Mouse (Mus musculus): ENCODE measurements around the gene Zbtb45. TPM values are rescaled to one million over a fixed set of nuclear protein-coding genes. Genes with fewer than 3 reads are reported as not detected.

Gene Zbtb45
- total RNA-seq, 4 experiments from 2014 or later, result 27.0 to 29.6 (median 29.3) TPM

GRCm38 (mm10) chr7:12998851-12999250 is 11.0 kb downstream of the Zbtb45 start, which contains the start of gene Trim28:
TSS of gene Trim28 (plus strand) at chr7:12999114.
- no peak for DNase-seq (ENCODE audit: low spot score in 2 of 2)

GRCm38 (mm10) chr7:12998053-12998452 is 11.8 kb downstream of the Zbtb45 start, which contains the start of gene Slc27a5:
TSS of gene Slc27a5 (minus strand) at chr7:12998192.
- DNase-seq (ENCODE audit: low spot score in 2 of 2), result no peak

GRCm38 (mm10) chr7:12997230-12997629 is 12.6 kb downstream of the Zbtb45 start:
- no peak for DNase-seq (ENCODE audit: low spot score in 2 of 2)

DNA sequence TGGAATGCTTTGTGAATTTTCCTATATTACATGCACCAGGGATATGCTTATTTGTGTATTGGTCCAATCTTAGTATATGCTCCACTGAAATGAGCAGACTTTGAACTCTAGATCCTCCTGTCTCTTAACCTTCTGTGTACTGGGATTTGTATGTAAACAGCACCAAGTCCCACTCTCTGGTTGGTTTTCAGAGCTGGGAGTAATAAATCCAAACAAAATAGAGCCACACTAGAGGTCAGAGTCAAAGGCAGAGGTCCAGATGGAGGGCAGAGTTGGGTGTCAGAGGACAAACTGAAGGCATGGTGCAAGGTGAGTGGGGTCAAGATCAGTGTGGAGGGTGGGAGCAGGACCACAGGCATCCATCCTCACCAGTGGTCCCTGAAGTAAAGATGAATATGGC is 14.0 kb downstream of the Zbtb45 start:
- DNase-seq (ENCODE audit: low spot score in 2 of 2), result no peak

GRCm38 (mm10) chr7:12993148-12993547 is 16.7 kb downstream of the Zbtb45 start:
- DNase-seq (ENCODE audit: low spot score in 2 of 2), result no peak

- DNase-seq (ENCODE audit: low spot score in 2 of 2), result no peak
Measured at GRCm38 (mm10) chr7:12992222-12992621, 17.6 kb downstream of the Zbtb45 start.

- DNase-seq (ENCODE audit: low spot score in 2 of 2), result no peak
Measured at GRCm38 (mm10) chr7:12987409-12988189, 22.2 kb downstream of the Zbtb45 start.

DNA sequence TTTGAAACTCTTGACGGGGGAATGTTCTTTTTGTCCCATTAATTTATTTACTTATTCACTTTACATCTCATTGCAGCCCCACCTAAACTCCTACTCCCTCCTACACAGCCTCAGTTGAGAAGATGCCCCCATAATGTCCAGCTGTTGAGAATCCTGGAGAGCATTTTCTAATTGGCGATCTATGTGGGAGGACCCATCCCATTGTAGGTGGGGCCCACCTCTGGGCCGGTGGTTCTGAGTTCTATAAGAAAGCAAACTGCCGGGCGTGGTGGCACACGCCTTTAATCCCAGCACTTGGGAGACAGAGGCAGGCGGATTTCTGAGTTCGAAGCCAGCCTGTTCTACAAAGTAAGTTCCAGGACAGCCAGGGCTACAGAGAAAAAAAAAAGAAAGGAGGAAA is 22.9 kb downstream of the Zbtb45 start:
- no peak for DNase-seq (ENCODE audit: low spot score in 2 of 2)

DNA sequence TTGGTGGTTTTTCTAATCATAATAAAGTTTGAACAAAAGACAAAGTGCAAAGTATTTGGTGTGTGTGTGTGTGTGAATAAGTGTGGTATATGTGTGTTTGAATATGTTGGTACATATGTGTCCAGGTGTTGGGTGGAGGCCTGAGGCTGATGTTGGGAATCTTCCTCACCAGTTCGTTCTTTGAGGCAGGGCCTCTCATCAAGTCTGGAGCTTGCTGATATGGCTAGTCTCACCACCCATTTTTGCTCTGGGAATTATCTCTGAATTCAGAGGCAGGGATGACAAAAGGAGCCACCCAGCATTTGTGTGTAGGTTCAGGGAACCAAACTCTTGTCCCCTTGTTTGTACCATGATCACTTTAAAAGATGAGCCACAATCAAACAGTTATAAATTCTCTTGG is 24.1 kb downstream of the Zbtb45 start:
- DNase-seq (ENCODE audit: low spot score in 2 of 2), result no peak

GRCm38 (mm10) chr7:12980291-12980690 is 29.5 kb downstream of the Zbtb45 start:
- no peak for DNase-seq (ENCODE audit: low spot score in 2 of 2)

GRCm38 (mm10) chr7:12979776-12980175 is 30.1 kb downstream of the Zbtb45 start:
- DNase-seq (ENCODE audit: low spot score in 2 of 2), result no peak

DNA sequence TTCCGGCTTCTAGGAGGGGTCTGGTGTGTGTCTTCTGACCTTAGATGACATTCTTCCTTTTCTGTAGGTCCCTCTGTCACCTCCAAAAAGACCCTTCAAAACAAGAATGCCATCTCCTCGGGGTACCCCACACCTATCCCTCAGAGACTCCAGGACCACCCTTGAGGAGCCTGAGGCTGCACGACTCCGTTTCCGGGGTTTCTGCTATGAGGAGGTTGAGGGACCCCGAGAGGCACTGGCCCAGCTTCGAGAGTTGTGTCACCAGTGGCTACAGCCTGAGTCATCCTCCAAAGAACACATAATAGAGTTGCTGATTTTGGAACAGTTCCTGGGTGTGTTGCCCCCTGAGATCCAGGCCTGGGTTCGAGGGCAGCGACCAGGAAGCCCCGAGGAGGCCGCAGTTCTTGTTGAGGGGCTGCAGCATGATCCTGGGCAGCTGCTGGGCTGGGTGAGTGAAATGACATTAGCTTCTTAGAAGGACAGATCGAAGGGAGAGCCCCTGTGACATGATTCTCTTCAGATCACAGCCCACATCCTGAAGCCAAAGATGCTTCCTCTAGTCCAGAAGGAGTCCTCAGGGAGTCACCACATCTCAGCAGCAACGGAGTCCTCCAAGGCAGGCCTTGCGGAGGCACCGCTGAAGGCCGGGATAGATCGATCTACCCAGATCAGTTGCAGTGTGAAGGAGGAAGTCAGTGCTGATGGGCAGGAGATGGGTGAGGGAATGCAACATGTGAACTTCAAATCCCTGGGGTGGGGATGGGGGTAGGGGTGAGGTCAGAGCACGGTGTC is 30.7 kb downstream of the Zbtb45 start:
- no peak for DNase-seq (ENCODE audit: low spot score in 2 of 2)

DNA sequence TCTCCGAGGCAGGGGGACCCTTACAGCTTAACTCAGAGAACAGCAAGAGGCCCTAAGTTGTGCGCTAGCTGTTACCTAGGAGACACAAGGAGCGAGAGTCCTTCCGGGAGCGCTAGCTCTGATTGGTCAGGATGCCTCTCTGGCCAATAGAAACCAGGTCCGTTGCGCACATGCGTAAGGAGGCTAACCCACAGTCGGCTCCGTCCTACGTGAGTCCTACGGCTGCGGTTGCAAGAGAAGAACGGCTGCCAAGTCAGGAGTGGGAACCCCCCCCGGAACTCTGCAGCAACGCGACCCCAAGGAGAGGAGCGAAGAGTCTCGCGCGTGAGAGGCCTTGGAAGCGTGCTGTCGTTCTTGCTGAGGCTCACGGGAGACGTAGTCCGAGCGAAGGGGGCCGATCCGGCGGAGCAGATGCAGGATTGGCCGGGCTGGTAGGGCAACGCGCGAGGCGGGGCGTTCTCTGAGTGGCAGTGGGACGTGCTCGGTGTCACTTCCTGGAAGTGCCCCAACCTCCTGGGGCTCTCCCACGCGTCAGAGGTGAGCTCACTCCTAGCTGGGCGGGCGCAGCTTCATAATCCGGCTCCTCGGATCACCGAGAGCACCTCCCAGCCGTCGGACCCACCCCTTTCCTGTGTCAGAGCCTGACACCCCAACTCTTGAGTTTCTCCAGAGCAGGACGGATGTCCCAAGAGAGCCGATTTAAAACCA is 32.0 kb downstream of the Zbtb45 start, which contains the start of gene Zfp446:
TSS of gene Zfp446 (plus strand) at position 167 of the 708 bp plus-strand sequence.
- peak; percentile 99 for DNase-seq (ENCODE audit: low spot score in 2 of 2)

DNA sequence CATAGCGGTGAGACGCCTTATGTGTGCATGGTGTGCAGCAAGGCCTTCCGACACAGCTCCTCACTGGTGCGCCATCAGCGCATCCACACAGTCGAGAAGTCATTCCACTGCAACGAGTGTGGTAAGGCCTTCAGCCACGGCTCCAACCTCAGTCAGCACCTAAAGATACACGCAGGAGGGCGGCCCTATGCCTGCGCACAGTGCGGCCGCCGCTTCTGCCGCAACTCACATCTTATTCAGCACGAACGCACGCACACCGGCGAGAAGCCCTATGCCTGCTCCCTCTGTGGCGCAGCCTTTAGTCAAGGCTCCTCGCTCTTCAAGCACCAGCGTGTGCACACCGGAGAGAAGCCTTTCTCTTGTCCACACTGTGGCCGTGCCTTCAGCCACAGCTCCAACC is 38.9 kb downstream of the Zbtb45 start:
- DNase-seq (ENCODE audit: low spot score in 2 of 2), result no peak

- peak in 1 of 2 experiments; percentile 27 for DNase-seq (ENCODE audit: low spot score in 2 of 2)
Measured at GRCm38 (mm10) chr7:12966104-12966845, 43.6 kb downstream of the Zbtb45 start.

DNA sequence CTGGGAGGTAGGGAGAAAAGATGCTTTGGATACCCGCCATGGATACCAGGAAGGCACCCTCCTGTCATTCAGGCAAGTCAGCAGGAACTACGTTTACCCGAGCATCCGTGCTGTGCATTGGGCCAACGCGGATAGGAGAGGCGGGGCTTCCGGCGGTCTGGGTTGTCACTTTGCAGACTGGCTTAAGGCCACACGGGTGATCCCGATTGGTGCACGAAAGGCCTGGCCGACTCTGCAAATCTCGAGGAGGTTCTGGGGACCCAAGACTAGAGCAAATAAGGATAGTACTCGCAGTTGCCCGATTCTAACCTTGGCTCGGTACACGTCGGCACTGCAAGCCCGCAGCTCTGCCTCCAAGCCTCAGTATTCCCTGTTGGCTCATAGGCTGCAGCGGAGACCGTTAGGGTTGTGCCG is 44.1 kb downstream of the Zbtb45 start, which contains the start of gene Zfp324:
TSS of gene Zfp324 (plus strand) at position 161 of the 414 bp plus-strand sequence.
- peak; percentile 91 for DNase-seq (ENCODE audit: low spot score in 2 of 2)

DNA sequence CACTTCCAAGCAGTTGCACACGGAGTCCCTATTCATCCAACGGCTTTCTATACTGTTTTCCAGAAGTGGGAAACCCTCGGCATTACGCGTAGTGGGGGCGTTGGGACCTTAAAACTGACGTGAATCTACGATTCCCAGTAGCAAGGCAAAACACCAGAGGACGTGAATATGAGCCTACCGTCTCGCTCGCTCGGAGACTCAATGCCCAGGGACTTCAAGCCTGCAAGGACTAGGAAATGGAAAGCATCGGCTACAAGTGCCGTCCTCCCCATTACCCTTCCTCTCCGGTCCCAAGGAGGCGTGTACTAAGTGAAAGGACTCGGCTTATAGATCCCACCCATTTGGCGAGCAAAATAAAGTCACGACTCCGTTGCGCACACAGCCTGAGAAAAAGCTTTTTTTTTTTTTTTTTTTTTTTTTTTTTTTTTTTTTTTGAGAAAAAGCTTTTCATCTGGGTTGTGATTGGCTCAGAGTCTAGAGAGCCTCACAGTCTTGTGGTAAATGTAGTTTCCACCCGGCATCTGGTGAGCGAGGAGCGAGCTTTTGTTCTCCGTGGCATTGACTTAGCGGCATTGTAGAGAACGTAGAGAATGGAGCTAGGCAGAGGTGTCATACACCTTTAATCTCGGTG is 48.2 kb downstream of the Zbtb45 start:
- peak; percentile 39 to 49 for DNase-seq (ENCODE audit: low spot score in 2 of 2)

DNA sequence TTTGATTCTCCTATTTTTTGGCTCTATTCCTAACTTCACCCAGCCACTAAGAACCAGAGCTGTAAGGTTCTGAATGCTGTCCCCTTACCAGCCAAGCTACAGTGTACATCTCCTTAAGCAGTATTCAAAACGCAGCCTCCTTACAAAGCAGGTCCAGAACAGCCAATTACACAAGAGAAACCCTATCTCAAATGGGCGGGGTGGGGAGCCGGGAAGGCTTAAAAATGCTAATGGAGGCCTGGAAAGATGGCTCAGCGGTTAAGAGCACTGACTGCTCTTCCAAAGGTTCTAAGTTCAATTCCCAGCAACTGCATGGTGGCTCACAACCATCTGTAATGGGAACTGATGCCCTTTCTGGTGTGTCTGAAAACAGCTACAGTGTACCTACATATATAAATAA is 50.1 kb downstream of the Zbtb45 start:
- no peak for DNase-seq (ENCODE audit: low spot score in 2 of 2)

DNA sequence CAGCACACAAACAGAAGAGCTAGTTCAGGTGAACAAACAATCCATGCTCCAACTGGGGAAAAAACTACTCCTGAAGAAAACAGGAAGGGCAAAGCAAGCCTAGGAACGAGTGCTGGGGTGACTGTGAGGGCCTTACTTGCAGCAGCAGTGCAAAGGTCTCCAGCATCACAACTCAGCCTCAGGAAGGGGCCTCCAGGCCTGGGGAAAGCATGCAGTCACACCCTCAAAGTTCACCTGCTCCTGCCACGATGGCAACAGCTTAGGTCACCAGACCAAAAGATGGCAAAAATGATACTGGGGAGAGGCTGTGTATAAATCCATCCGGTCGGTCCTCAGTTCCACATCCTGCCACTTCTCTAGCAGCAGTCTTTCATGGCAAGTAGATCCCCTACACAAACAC is 50.9 kb downstream of the Zbtb45 start:
- DNase-seq (ENCODE audit: low spot score in 2 of 2), result no peak

GRCm38 (mm10) chr7:12957511-12957910 is 52.3 kb downstream of the Zbtb45 start:
- DNase-seq (ENCODE audit: low spot score in 2 of 2), result no peak
